Mouse (Mus musculus) spleen, postnatal 10 days (tissue): ENCODE results near the gene Arhgef10l.

ENCODE experiments used
- DNase-seq, 2 experiments: peaks; one replicate each; pipeline ENCODE4 v3.0.0; 2021 to 2022; ENCODE audit warnings: low spot score in 2 of 2

Arhgef10l gene

DNA sequence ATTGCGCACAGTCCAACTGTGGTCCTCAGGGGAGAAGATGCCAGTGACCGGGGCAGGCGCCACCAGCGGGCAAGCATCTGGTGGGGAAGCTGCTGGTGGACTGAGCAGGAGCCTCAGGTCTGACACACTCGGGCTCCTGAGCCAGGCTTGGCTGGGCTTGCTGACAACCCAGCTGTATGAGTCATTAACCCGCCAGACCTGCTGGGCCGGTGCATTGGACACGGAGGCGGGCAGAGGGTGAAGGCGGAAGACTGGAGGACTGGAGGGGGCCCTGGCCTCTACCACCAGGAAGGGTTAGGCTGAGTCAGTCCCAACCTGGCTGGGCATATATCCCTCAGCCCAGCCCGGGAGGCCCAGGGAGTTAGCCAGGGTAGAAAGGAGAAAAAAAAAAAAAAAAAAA lies at the start of gene Arhgef10l:
Gene Arhgef10l (minus strand): TSS at position 253 of the 400 bp plus-strand sequence.
- DNase-seq, result no peak

DNA sequence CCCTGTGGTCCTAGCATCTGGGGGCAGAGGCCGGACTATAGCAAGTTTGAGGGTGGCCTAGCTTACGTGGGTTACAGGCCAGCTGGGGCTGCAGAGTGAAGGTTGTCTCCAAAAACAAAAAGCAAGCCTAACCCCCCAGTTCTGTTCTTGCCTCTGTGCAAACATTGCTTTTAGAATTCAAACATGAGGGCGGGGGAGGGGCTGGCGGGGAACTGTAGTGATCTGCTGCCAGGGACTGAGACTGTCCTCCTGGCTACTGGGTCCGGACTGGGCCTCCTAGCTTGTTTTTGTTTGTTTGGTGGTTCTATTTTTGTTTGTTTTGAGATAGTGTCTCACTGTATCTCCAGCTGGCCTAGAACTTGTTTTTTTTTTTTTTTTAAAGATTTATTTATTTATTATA lies 48.8 kb upstream of the Arhgef10l start:
- DNase-seq, result no peak

DNA sequence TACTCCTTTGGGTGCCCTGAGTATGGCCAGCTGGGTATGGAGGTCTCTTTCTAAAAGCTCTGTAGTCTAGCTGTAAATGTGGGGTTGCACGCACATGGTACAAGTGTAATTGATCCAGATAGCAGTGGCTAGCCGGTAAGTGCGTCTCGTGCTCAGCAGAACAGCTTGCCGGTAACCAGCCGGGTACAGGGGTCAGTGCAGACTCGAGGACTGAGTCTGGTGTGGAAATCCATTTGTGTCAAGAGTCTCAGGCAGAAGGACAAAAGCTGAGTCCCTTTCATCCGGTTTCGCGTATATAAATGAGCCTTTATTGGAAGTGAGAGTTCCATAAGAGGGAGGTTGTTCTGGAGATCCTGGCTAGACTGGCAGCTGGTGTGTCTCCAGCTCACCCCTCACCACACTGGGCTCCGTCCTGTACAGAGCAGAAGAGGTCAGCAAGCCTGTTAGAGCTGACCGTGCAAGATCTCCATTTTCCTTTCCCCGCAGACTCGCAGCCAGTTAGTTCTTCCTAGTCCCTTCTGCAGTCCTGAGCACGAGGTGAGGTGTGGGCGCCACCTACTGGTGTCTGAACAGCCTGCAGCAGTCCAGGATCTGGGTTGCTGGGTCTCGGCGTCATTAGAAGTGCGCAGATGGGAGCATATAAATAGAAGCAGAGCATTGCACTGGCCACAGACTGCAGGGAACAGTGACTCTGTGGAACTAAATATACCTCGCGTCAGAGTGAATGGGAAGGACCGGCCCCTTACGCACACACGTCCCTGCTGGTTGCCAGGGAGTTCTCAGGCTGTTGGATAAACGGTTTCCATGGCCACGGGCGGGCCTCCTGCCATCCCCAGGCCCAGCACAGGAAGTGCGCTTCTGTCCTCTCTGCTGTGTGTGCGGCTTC lies 47.9 kb upstream of the Arhgef10l start:
- peak; percentile 71 to 89 for DNase-seq

DNA sequence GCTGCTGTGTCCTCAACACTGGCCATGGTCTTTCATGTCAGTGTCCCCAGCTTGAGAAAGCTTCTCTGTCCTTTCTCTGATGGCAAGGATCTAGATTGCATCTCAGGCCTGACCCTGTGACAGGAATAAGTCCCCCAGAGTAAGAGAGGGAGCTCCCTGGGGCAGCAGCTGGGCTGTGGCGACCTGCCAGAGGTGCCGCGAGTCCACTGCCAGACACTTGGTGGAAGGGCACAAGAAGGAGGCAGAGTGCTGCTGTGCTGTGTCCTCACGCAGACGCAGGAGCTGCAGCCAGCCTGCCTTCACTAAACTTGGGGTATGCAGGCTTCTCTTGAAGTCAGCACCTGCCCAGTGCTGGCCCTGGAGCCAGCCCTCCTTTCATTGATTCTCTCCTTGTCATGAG lies 45.5 kb upstream of the Arhgef10l start:
- no peak for DNase-seq

DNA sequence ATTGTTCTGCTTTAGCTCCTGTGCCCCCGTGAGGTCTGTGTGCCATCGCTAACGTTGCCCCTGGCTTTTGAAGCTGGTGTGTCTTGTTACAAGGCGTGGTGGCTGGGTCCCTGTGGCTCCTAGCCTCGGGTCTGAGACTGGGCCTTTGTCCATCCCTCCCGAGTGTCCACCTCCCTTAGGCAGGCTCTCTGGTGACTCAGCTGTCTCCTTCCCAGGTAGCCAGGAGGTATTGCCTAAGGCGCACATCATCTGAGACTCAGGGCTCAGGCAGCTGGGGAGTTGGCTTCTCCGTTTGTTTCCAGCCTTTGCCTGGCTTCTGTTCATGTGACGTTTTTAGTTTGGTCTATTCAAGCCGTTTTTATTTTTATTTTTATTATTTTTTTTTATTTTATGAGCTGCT lies 45.0 kb upstream of the Arhgef10l start:
- DNase-seq, result no peak

DNA sequence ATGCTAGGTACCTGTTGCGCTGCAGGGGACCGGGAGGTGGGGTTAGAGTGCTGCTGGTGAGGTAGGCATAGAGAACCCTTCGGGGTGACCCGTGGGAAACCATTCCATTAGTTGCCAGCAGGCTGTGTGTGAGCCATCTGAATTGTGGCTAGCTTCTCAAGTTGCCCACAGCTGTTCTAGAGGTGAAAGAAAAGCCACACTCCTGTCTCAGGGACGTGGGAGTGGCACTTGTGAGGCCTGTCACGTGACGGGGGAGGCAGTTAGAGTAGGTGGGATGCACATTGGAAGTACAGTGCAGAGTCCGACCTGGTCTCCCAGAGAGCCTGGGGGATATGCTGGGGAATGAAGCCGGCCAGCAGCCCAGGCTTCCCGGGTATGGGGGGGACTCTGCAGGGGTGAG lies 43.8 kb upstream of the Arhgef10l start:
- no peak for DNase-seq

DNA sequence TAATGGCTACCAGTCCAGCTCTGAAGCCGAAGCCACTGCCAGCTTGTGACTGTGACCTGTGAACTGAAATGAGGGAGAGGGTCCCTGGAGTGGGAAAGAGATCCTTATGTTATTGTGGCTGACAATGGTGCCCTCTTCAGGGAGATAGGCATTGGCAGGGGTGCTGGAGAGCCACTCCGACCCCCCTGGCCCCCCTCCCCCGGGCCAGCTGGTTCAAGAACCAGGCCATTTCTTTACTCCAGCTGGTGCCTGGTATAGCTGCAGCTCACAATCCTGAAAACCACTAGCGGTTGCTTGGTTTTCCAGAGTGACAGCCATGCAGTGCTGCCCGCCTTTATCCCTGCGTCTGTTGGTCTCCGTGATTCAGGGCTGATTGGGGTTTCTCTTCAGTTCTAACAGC lies 43.3 kb upstream of the Arhgef10l start:
- DNase-seq, result no peak

DNA sequence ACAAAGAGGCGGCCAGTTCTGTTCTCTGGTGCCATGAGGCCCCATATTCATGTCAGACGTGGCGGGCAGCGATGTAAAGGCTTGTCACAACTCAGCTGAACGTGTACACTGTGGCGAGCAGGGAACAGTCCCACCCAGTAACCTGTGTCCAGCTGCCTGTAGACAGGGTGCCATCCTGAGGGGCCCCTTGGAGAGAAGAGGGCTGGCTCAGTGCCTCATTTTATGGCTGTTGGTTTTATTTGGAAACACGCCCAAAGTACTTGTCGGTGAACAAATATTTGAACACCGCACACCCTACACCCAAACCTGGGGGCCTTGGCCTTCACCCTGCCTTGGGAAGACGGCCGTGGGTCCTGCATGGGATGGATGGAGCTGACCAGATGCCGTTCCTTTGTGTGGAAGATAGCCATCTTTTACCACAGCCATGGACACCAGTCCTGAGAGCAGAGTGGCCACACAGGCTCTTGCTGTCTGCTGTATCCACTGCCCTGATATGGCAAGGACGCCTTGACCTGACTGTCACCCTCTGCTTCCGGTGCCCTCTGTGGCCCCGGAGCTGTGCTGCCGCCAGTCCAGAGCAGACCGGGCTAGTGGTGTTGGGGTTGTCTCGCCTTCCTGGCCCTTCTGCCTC lies 42.6 kb upstream of the Arhgef10l start:
- no peak for DNase-seq

DNA sequence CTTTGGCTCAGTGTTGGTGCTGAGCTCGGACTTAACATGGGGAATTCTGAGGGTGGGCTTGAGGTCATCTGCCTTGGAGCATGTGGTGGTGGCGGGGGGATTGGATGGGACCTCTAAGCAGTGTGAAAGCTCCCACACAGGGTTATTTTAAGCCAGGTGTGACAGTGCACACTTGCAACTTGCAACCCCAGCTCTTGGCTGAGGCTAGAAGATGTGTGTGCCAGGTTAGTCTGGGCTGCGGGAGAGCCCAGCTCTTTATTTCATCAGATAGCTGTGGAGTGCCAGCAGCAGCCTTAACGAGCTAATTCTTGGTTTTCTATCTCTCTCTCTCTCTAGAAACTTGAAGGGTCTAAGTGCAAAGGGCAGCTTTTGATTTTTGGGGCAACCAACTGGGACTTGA lies 41.8 kb upstream of the Arhgef10l start:
- DNase-seq, result no peak

DNA sequence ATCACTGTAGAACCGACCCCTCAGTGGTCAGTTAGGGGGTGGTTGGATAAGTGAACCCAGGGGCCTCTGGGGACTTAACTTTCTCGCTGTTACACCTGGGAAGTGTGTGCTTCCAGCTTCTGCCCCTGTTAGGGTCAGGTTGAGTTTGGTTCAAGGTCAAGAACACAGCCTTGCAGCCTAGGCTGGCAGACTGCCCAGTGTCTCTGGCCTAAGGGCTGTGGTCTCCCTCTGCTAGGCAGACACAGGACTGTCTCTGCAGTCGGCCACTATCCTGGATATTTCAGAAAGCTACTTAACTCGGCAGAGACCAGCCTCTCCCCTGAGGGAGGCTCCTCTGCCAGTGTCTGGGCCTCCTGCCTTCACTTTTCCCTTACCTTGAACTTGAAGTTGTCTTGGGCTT lies 38.4 kb upstream of the Arhgef10l start:
- DNase-seq, result no peak

DNA sequence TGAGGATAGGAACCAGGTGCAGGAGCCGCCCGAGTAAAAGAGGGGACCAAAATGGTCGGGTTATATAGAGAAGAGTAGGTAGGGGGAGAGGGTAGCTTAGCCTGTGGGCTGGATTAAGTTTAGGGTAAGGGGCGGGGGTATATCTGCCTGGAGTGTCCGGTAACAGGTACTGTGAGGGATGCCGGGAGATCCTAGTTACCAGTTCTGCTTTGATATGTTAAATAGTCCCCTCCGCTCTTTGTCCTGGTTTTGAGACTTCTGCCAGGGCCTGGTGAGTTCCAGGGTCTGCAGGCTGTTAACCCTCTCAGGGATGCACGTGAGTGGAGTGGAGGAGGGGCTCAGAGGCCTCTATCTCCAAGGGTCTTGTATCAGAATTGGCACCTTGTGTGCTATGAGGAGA lies 37.8 kb upstream of the Arhgef10l start:
- DNase-seq, result no peak

DNA sequence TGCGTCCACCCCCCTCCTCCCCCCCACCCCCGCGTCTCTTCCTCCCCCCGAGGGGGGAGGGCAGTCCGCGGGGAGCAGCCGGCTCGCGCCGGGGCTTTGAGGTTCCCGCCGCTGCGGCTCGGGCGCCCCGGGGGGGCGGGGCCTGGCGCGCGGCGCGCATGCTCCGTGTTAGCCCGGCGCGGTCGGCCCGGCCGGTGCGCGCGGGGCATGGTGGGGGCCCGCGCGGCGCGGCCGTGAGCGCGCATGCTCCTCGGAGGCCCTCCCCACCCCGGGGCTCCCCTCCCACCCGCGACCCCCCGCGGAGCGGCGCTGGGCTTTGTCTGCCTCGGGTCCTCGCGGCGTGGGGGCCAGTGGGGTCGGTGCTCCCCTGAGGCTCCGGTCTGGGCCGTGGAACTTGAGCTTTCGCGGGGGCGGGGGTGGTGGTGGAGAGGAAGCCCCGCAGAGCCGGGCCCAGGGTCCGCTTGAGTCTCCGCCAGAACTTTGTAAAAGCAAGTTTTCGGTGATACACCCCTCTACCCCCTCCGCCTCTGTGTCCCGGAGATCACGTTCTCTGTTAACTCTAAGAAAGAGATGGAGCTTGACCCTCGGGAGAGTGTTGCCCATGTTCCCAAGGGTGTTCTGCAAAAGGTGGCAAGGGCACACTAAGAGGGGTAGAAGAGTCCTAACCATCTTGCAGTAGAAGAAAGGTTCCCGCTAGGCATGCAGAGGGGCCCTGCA lies 37.0 kb upstream of the Arhgef10l start:
- peak; percentile 84 to 92 for DNase-seq

DNA sequence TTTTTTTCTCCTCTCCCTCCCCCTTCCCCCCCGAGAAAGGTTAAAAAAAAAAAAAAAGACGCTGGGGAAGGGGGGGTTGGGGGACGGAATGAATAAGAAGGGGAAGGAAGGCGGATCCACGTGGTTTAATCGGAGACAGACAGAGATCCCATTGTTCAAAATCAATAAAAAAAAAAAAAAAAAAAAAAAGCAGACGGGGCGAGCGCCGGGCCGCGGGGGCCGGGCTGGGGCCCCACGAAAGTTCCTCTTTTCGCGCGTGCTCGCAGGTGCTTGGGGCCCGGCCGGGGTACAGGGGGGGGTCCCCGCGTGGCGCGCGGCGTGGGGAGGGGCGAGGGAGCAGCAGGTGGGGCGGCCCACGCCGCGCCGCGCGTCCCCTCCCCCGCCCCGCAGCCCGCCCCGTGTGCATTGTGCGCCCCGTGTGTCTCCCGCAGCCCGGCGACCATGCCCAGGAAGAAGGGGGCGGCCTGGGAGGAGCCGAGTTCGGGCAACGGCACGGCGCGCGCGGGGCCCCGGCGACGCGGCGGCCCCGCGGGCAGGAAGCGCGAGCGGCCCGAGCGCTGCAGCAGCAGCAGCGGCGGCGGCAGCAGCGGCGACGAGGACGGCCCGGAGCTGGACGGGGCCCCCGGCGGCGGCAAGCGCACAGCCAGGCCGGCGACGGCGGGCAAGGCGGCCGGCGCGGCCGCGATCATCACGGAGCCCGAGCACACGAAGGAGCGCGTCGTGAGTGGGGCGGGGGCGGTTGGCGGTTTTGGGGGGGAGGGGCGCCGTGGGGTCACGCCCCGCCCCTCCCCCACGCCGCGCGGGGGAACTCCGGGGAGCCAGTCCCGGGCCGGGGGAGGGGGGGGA lies 36.1 kb upstream of the Arhgef10l start:
- peak; percentile 61 to 69 for DNase-seq

DNA sequence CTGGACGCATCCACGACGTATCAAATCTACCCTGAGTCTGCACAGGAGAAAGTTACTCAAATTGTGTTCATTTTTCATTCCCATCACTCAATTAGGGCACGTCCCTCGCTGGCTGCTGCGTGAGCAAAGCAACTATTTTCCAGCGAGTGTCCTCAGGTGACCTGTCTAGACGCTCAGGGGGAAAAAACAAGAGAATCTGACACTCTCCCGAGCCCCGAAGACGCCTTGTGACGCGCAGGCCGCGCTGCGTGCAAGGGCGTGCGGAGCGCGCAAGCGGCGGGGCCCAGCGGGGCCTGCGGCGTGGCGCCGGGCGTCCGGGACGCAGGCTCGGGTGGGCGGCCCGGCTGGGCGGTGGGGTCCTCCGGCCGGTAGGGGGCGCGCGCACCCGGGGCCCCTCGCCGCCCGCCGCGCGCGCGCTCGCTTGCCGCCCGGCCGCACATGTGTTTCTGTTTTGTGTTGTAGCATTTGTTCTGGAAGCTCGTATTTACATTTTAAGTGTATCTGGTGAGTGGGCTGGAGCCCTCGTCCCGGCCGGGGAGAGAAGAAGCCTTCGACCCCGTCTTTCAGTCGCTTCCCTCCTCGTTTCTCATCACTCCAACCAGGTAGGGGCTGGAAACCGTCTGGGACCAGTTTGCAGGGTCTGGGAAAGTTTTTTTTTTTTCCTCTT lies 35.4 kb upstream of the Arhgef10l start:
- DNase-seq, result peak; percentile 86 to 89

DNA sequence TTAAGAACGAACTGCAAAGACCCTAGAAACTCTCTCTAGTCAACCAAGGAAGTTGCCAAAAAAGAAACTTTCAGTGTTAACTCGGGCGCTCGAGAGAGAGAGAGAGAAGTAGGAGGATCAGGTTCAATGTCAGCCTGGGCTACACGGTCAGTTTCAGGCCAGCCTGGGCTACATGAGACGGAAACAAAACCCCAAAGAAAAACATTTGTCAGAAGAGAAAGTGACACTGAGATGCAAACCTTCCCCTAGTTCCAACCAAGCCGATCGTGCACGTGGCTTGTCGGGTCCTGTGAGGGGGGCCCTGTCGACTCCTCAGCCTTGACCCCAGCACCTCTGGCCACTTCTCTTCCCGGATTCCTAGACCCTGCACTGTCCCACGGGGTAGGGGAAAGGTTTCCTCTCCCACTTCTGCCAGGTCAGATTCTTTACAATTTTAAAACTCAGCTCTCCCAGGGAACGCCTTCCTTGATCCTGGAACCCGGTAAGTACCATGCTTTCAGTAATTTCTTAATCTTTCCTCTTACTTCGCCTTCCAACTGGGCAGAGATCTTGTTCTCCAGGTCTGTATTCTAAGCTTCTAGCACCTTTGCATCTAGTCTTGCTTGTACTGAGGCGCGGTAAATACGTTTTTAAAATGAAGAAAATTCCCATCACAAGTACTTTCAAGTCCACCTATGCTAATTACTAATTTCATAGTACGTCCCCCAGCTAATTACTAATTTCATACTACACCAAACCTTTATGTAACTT lies 34.6 kb upstream of the Arhgef10l start, which contains the start of gene Rcc2:
Gene Rcc2 (plus strand): TSS at position 273 of the 750 bp plus-strand sequence.
- DNase-seq, result peak; percentile 48 to 56

DNA sequence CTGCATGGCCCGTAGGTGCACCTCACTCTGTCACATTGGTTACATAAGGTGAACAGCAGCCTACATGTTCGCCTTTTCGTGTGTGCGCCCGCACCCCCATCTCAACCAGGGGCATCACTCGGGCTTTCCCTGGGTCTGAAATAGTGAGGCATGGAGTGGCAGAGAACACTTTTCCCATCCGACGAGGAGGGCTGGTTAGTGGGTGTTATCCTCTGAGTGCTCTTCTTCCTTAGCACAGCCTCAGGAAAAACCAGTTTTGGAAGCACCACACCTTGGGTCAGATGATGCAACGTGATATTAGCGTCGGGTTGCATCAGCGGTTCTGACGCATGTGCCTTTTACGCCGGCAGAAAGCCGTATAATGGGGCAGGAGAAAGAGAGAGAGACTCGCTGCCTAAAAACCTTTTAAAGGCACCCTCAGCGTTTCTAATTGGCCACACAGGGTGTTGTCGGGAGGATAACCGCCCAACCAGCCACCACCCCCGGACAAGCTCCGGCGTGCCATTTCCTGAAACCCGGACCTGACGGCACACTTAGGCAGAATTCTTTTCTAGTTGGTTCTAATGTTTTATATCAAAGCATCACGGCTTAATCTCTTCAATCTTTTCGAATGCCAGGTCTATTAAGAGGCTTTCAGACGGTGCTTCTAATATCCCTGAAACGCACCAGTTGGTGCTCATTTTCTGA lies 33.8 kb upstream of the Arhgef10l start:
- DNase-seq, result peak; percentile 70 to 82

DNA sequence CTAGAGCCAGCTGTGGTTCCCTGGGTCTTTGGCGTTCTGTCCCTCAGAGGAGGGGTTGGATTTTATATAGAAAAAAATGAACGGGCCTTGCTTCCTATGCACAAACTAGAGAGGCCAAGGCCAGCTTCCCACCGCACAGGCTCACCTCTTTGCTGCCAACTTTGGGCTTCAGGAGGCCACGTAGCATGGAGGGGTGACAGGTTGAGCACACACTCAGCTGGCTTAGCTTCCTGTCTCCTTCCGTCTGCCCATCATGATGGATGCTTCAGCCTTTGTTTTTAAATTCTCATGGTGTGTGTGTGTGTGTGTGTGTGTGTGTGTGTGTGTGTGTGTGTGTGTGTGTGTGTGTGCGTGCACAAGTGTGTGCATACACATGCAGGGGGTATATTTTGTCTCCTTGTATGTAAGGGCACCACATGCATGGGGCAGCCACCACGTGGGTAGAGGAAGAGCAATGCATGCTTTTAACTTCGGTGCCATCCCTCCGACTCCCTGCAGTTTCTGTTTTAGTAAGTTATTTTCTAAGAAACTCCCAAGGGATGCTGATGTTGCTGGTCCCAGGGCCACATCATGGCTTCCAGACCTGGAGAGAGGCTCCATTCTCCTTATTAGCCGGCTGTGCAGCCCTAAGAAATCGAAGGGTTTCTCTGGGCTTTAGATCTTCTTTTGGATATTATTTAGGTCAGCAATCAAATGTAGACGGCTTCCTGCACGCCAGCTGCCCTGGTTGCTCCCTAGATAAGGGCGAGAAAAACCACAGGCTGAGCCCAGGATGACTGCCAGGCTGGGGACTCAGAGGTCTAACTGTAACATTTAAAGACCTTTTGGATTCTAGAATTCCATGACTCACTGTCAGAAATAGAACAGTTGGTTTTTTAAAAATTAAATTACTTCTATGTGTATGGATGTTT lies 30.1 kb upstream of the Arhgef10l start:
- DNase-seq, result peak in 1 of 2 experiments; percentile 37

DNA sequence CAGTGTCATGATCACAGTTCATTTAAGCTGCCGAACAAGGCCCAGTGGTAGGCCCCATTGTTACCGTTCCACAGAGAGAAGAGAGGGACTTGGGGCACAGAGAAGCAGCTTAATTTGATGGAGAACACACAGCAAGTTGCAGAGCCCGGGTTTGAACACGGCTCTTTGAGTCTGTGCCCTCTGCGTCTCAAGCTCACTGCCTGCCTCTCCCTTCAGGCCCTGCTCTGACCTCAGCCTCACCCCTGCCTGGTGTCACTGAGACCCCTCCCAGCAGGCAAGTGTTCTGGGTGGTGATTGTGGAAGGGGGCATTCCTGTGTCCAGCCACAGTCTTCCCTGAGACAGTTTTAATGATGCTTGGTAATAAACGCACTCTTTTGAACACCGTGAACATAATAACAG lies 29.3 kb upstream of the Arhgef10l start:
- no peak for DNase-seq
